Comparison of ENCODE assay signal across 8 mouse cellular contexts in genomic region chr17:46751056-46751793, GRCm38 (mm10). TPM values are rescaled to one million over a fixed set of nuclear protein-coding genes. Genes with fewer than 3 reads are reported as not detected.
DNase-seq lines count a peak whose midpoint lies in the region; ATAC-seq and TF ChIP-seq lines count a peak whose summit lies in the region.

No protein-coding gene starts in this region.

- H3K27me3 ChIP-seq in kidney, embryonic 14.5 days (ENCODE audit: control insufficient read depth, insufficient read depth, low read length) = no peaks in the 10 kb centered on the region
- no peaks in the 10 kb centered on the region for H3K27me3 ChIP-seq in midbrain, embryonic 13.5 days

- DNase-seq in kidney, postnatal 14 days = no peak
- no peak for DNase-seq in ES-E14 (ENCODE audit: low read depth, low spot score)
- peak; percentile 40 for DNase-seq in fibroblast of lung, adult 2 months (ENCODE audit: low read depth)
- peak; percentile 50 to 76 for DNase-seq in left cerebral cortex, postnatal 14 days (ENCODE audit: low spot score in 2 of 2)
- DNase-seq in adrenal gland, postnatal 14 days = no peak
- no peak for DNase-seq in cerebellum, adult 18-20 months

- peaks cover 7% of the 10 kb centered on the region; the same call in 1 of the 2 replicates for H3K36me3 ChIP-seq in kidney, embryonic 14.5 days (ENCODE audit: control insufficient read depth, insufficient read depth, low read length)
- peaks cover 3% of the 10 kb centered on the region; the same call in 1 of the 2 replicates for H3K36me3 ChIP-seq in ES-E14 (ENCODE audit: control insufficient read depth, insufficient read depth, low read length, poor library complexity, severe bottlenecking)
- peaks cover 11% of the 10 kb centered on the region for H3K36me3 ChIP-seq in midbrain, embryonic 13.5 days

- WGBS in kidney, embryonic 14.5 days = 19% methylated on average over 16 of the region's 16 CpGs
- 26% methylated on average over 16 of the region's 16 CpGs for WGBS in midbrain, embryonic 13.5 days

- in situ Hi-C loops in ES-E14 (cut with MboI; ENCODE audit: low sequenced_read_pairs in 2 of 2, unreplicated experiment in 2 of 2) = no loop called here

- peaks cover 7% of the 10 kb centered on the region; the same call in 1 of the 2 replicates for H3K4me1 ChIP-seq in kidney, embryonic 14.5 days (ENCODE audit: control insufficient read depth, insufficient read depth, low read length)
- H3K4me1 ChIP-seq in ES-E14 (ENCODE audit: control insufficient read depth in 2 of 2, insufficient read depth in 2 of 2, low read length in 2 of 2, poor library complexity in 1 of 2) = peaks cover 0 to 3% of the 10 kb centered on the region in 2 experiments; a peak in 1 of 4 replicates
- H3K4me1 ChIP-seq in midbrain, embryonic 13.5 days (replicated peaks) = peaks cover 19% of the 10 kb centered on the region

- H3K4me2 ChIP-seq in kidney, embryonic 14.5 days (replicated peaks; ENCODE audit: low read depth, low read length) = peak overlapping the region; percentile 51
- peak overlapping the region; percentile 82 for H3K4me2 ChIP-seq in midbrain, embryonic 13.5 days (replicated peaks)

- H3K9ac ChIP-seq in kidney, embryonic 14.5 days (ENCODE audit: low read depth, low read length) = peak overlapping the region; percentile 72
- H3K9ac ChIP-seq in ES-E14 (ENCODE audit: insufficient read depth, low read depth, low read length, poor library complexity, severe bottlenecking) = peak overlapping the region; percentile 87
- peak overlapping the region; percentile 83 for H3K9ac ChIP-seq in midbrain, embryonic 13.5 days (replicated peaks)

- intact Hi-C loops in left cerebral cortex, postnatal 14 days (cut with DNase I) = no loop called here

- H3K4me3 ChIP-seq in kidney, embryonic 14.5 days (ENCODE audit: low read length) = peak overlapping the region; percentile 72
- peak overlapping the region; percentile 76 to 91 for H3K4me3 ChIP-seq in ES-E14 (ENCODE audit: insufficient read depth in 1 of 2, low read depth in 1 of 2, low read length in 2 of 2, poor library complexity in 1 of 2, severe bottlenecking in 1 of 2)
- H3K4me3 ChIP-seq in midbrain, embryonic 13.5 days (replicated peaks) = peak overlapping the region; percentile 82

- no peaks in the 10 kb centered on the region for H3K9me3 ChIP-seq in kidney, embryonic 14.5 days (ENCODE audit: control insufficient read depth, low read length)
- H3K9me3 ChIP-seq in ES-E14 (ENCODE audit: control insufficient read depth, insufficient read depth, low read depth, low read length) = no peaks in the 10 kb centered on the region
- no peaks in the 10 kb centered on the region for H3K9me3 ChIP-seq in midbrain, embryonic 13.5 days

- ATAC-seq in kidney, embryonic 14.5 days (ENCODE audit: low FRiP score, low TSS enrichment) = no peak
- ATAC-seq in midbrain, embryonic 13.5 days = no peak

- H3K27ac ChIP-seq in kidney, embryonic 14.5 days (ENCODE audit: low read depth, low read length) = peak overlapping the region; percentile 87
- peak overlapping the region; percentile 88; the same call in 1 of the 2 replicates for H3K27ac ChIP-seq in ES-E14 (ENCODE audit: insufficient read depth, low read depth, low read length, poor library complexity, severe bottlenecking)
- H3K27ac ChIP-seq in midbrain, embryonic 13.5 days = peak overlapping the region; percentile 92

TF ChIP-seq in ES-E14, 5 proteins besides CTCF, POLR2A, EP300 and RAD21:
- TF ChIP-seq ZNF384 (IDR thresholded peaks at IDR 0.05; ENCODE audit: low read depth, low read length) (no peak), ZC3H11A (IDR thresholded peaks at IDR 0.05; ENCODE audit: borderline replicate concordance, low read depth, low read length) (no peak), MAFK (IDR thresholded peaks at IDR 0.05; ENCODE audit: insufficient read depth, low read depth, low read length) (no peak), HCFC1 (IDR thresholded peaks at IDR 0.05; ENCODE audit: borderline replicate concordance, insufficient read depth, low read length) (no peak), CHD2 (IDR thresholded peaks at IDR 0.05; ENCODE audit: low read depth, low read length) (no peak)

RNA-seq across cellular contexts. Expression of gene Cnpy3, which starts 0.8 kb away (rescaled TPM):
- 61.7 and 71.5 TPM in 2 replicates for polyA plus RNA-seq in kidney, embryonic 14.5 days (2014; fragmentation: Nextera tagmentation; extraction: Ambion mirVana)
- total RNA-seq in ES-E14 (2012; rRNA removed) = 69.7 and 122 TPM in 2 replicates
- total RNA-seq in left cerebral cortex, postnatal 14 days (2021) = 10 to 100 TPM; 53.4 to 54.5 TPM
- 55.7 and 59.8 TPM in 2 replicates for polyA plus RNA-seq in midbrain, embryonic 13.5 days (2015; fragmentation: Nextera tagmentation; extraction: Ambion mirVana)
- total RNA-seq in adrenal gland, postnatal 14 days (2021) = 41.0 and 43.1 TPM in 2 replicates

RNA-seq across cellular contexts. Expression of gene Ptcra, which starts 12.3 kb away (rescaled TPM):
- polyA plus RNA-seq in kidney, embryonic 14.5 days (2014; fragmentation: Nextera tagmentation; extraction: Ambion mirVana) = 0.38 and 0.56 TPM in 2 replicates
- 1.8 and 2.2 TPM in 2 replicates for total RNA-seq in ES-E14 (2012; rRNA removed)
- total RNA-seq in left cerebral cortex, postnatal 14 days (2021) = not detected
- polyA plus RNA-seq in midbrain, embryonic 13.5 days (2015; fragmentation: Nextera tagmentation; extraction: Ambion mirVana) = 0.24 and 0.46 TPM in 2 replicates
- 0.33 TPM in 1 of 2 replicates, not detected in the other for total RNA-seq in adrenal gland, postnatal 14 days (2021)

RNA-seq across cellular contexts. Expression of gene 2310039H08Rik, which starts 21.2 kb away (rescaled TPM):
- polyA plus RNA-seq in kidney, embryonic 14.5 days (2014; fragmentation: Nextera tagmentation; extraction: Ambion mirVana) = 73.6 and 92.5 TPM in 2 replicates
- 19.5 and 21.4 TPM in 2 replicates for total RNA-seq in ES-E14 (2012; rRNA removed)
- total RNA-seq in left cerebral cortex, postnatal 14 days (2021) = 1 to 10 TPM; 9.5 to 9.6 TPM
- polyA plus RNA-seq in midbrain, embryonic 13.5 days (2015; fragmentation: Nextera tagmentation; extraction: Ambion mirVana) = 53.4 and 54.0 TPM in 2 replicates
- 62.9 and 66.5 TPM in 2 replicates for total RNA-seq in adrenal gland, postnatal 14 days (2021)

RNA-seq across cellular contexts. Expression of gene Gnmt, which starts 22.3 kb away (rescaled TPM):
- 0.43 and 1.0 TPM in 2 replicates for polyA plus RNA-seq in kidney, embryonic 14.5 days (2014; fragmentation: Nextera tagmentation; extraction: Ambion mirVana)
- total RNA-seq in ES-E14 (2012; rRNA removed) = 1.2 and 4.3 TPM in 2 replicates
- under 1 TPM; 0.57 TPM for total RNA-seq in left cerebral cortex, postnatal 14 days (2021)
- 0.80 and 0.81 TPM in 2 replicates for polyA plus RNA-seq in midbrain, embryonic 13.5 days (2015; fragmentation: Nextera tagmentation; extraction: Ambion mirVana)
- 6.9 and 124 TPM in 2 replicates for total RNA-seq in adrenal gland, postnatal 14 days (2021)

RNA-seq across cellular contexts. Expression of gene Rpl7l1, which starts 31.2 kb away (rescaled TPM):
- polyA plus RNA-seq in kidney, embryonic 14.5 days (2014; fragmentation: Nextera tagmentation; extraction: Ambion mirVana) = 139 and 164 TPM in 2 replicates
- total RNA-seq in ES-E14 (2012; rRNA removed) = 132 and 179 TPM in 2 replicates
- 10 to 100 TPM; 49.1 to 49.6 TPM for total RNA-seq in left cerebral cortex, postnatal 14 days (2021)
- polyA plus RNA-seq in midbrain, embryonic 13.5 days (2015; fragmentation: Nextera tagmentation; extraction: Ambion mirVana) = 119 and 125 TPM in 2 replicates
- 92.0 and 97.4 TPM in 2 replicates for total RNA-seq in adrenal gland, postnatal 14 days (2021)

Comparison
In these comparisons a context has a peak if more than half of its experiments do, and no peak if none do; other contexts are left out.
1. DNase-seq: peak in fibroblast of lung, adult 2 months (single experiment) and left cerebral cortex, postnatal 14 days (2 of 2); none in kidney, postnatal 14 days (single experiment), ES-E14 (single experiment), adrenal gland, postnatal 14 days (single experiment) and cerebellum, adult 18-20 months (0 of 2).
2. Peak in every context shown above with its lines, with median percentiles within 50 percentile points of each other: H3K27ac ChIP-seq, H3K4me3 ChIP-seq and H3K9ac ChIP-seq.